Mouse (Mus musculus) cerebellum, adult 2 months (tissue): ENCODE data around the gene Slc35e2. TPM values are rescaled to one million over a fixed set of nuclear protein-coding genes. Genes with fewer than 3 reads are reported as not detected.
"Not testable (repeated sequence)": the region's sequence is repeated elsewhere in the genome, so short reads cannot be mapped to it uniquely, and the experiment has no call there.

Experiments
- DNase-seq, 2 experiments: peaks; one replicate each; pipeline ENCODE4 v3.0.0; 2021
- H3K27ac ChIP-seq: fragments of 200-500 bp; 2 replicates; pipeline ENCODE4 v1.5.1; 2012; ENCODE audit warnings: low read length, control low read depth, inconsistent platforms; ENCODE audit not compliant: insufficient read depth
- H3K27me3 ChIP-seq: fragments of 200-500 bp; 2 replicates; pipeline ENCODE4 v1.6.1; 2012; ENCODE audit warnings: inconsistent platforms, mild to moderate bottlenecking, low read length, moderate library complexity; ENCODE audit not compliant: control insufficient read depth, insufficient read depth
- H3K4me1 ChIP-seq: fragments of 200-500 bp; 2 replicates; pipeline ENCODE4 v1.6.1; 2011; ENCODE audit warnings: low read length; ENCODE audit not compliant: control insufficient read depth, insufficient read depth
- H3K4me3 ChIP-seq: fragments of 200-500 bp; replicated peaks from 2 replicates; pipeline ENCODE3; 2011; ENCODE audit warnings: mild to moderate bottlenecking, low read depth, low read length, control low read depth; ENCODE audit not compliant: insufficient read depth
- CTCF ChIP-seq: fragments of 200-500 bp; IDR thresholded peaks from 2 replicates; pipeline ENCODE4 v1.5.1; 2011; ENCODE audit warnings: low read depth, mild to moderate bottlenecking, control low read depth, low read length, moderate library complexity, borderline replicate concordance; ENCODE audit not compliant: insufficient read depth
- POLR2A ChIP-seq: fragments of 200-500 bp; IDR thresholded peaks from 2 replicates; pipeline ENCODE4 v1.6.1; 2011; ENCODE audit warnings: low read length, control low read depth, borderline replicate concordance; ENCODE audit not compliant: insufficient read depth
- WGBS: fragments of 180-500 bp; shearing (Covaris S2); methylation state at CpG from one replicate; pipeline ENCODE4 v1.1.7; 2018; 5-methylcytosine and 5-hydroxymethylcytosine counted together
- polyA plus RNA-seq: library from polyadenylated mRNA; depleted of rRNA; stranded (reverse); fragments of >200 nt; gene quantifications from 2 replicates; pipeline ENCODE4 v1.2.3, GENCODE M21; 2012

Gene Slc35e2
- polyA plus RNA-seq, 1 experiment: 20.5 TPM

DNA sequence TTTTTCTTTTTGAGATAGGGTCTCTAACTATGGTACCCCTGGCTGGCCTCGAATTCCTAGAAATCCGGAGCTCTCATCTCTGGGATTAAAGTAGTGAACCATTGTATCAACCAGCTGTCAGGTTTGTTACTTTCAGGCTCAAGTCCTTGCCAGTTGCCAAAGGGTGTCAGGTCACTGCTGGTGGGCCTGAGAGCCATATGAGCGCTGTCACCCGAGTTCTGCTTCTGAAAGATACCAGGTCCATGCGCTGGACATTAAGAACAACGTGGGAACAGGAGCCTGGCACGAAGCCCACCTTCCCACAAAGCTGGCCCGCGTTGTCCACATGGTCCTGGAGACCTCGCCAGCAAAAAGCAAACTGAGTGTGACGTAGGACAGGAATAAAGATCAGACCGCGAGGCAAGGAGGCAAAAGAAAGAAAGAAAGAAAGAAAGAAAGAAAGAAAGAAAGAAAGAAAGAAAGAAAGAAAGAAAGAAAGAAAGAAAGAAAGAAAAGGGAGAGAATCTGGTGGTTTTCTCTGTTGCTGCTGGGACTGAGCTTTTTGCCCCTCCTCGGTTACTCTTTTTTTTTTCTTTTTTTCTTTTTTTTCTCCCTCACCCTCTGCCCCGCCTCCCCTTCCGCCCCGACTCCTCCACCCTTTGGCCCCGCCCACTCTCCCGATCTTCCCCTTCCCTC is 38.4 kb upstream of the Slc35e2 start:
- DNase-seq: peak; percentile 64 to 68
- Histone ChIP-seq H3K27me3 (no peaks in the 10 kb centered on the region), H3K4me1 (peaks cover 15% of the 10 kb centered on the region; the same call in 1 of the 2 replicates), H3K4me3 (peak overlapping the region; percentile 73), H3K27ac (peak overlapping the region; percentile 64)
- TF ChIP-seq CTCF: no peak
- TF ChIP-seq POLR2A: no peak
- 1% methylated on average over 19 of the region's 19 CpGs for WGBS

DNA sequence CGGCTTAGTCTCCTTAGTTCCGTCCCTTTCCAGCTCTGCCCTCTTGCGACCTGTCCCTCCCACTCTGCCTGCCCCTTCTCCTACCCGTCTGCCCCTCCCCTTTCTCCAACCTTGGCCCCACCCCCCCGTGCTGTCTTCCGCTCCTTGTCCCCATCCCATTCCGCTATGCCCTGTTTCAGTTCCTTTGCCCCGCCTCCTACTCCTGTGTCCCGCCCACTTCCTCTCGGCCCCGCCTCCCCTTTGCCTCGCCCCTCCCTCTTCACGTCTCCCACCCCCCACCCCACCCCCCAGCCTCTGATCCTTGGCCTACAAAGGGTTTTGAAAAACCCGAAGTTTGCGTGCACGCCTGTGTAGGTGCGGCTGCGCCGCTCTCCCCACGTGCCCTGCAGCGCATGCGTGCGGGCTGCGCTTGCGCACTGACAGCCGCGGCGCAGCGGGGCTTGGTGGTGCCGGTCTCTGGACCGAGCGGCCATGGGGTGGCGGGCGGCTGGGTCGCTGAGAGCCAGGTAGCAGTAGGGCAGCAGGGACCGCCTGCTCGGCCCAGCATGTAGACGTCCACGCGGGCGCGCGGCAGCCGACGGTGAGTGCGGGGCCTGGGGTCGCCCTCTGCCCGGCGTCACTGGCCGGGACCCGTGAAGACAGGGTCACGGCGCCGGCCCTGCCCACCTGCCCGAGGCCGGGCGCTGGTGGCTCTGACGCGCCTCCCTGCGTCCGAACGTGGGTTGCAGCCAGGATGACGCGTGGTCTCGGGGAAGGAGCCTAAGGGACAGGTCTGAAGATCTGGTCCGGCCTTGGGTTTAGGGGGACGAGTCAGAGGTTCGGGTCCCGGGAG is 37.6 kb upstream of the Slc35e2 start:
- peak; percentile 94 to 96 for DNase-seq
- peak overlapping the region; percentile 73 for H3K4me3 ChIP-seq
- peaks cover 15% of the 10 kb centered on the region; the same call in 1 of the 2 replicates for H3K4me1 ChIP-seq
- no peaks in the 10 kb centered on the region for H3K27me3 ChIP-seq
- WGBS: under 1% methylated on average over 65 of the region's 69 CpGs
- TF ChIP-seq CTCF (peak; percentile 38; the same call in 1 of the 2 replicates), POLR2A (peak; percentile 89)
- peak overlapping the region; percentile 93 for H3K27ac ChIP-seq

GRCm38 (mm10) chr4:155564315-155565069 is 36.7 kb upstream of the Slc35e2 start:
- H3K27me3 ChIP-seq: no peaks in the 10 kb centered on the region
- H3K4me3 ChIP-seq: peak overlapping the region; percentile 73
- H3K4me1 ChIP-seq: peaks cover 15% of the 10 kb centered on the region; the same call in 1 of the 2 replicates
- peak in 1 of 2 experiments; percentile 38 for DNase-seq
- peak overlapping the region; percentile 93 for H3K27ac ChIP-seq
- 6% methylated on average over 20 of the region's 20 CpGs for WGBS
- TF ChIP-seq POLR2A: no peak
- TF ChIP-seq CTCF: no peak

DNA sequence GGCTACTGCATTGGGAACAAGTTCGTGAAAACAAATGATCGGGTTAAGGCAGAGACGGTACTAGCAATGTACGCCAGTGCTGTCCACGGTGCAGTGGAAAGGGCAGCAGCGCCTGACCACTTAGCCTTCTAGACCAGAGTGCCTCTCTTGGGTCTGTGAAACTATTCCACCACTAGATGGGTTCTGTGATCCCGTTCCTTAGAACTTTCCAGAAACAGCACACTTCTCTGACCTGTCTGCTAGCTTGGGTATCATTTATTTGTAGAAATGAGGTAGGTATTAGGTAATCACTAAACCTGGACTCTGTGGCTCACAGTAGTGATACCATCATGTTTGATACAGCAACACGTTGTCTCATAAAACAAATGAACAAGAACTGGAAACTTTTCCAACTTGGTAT is 34.7 kb upstream of the Slc35e2 start:
- no peak for TF ChIP-seq POLR2A
- TF ChIP-seq CTCF: no peak

GRCm38 (mm10) chr4:155568170-155568569 is 33.0 kb upstream of the Slc35e2 start:
- H3K4me1 ChIP-seq: peaks cover 9% of the 10 kb centered on the region; the same call in 1 of the 2 replicates
- H3K27me3 ChIP-seq: no peaks in the 10 kb centered on the region
- no peak overlapping the region for H3K4me3 ChIP-seq
- WGBS: 35% methylated on average over 2 of the region's 2 CpGs
- peak in 1 of 2 experiments; percentile 36 for DNase-seq
- H3K27ac ChIP-seq: no peak overlapping the region
- TF ChIP-seq POLR2A (no peak), CTCF (peak; percentile 41; the same call in 1 of the 2 replicates)

More for the DNA sequence above, 34.7 kb upstream of the Slc35e2 start:
- Histone ChIP-seq H3K4me3 (no peak overlapping the region), H3K27me3 (no peaks in the 10 kb centered on the region), H3K27ac (no peak overlapping the region), H3K4me1 (peaks cover 15% of the 10 kb centered on the region; the same call in 1 of the 2 replicates)
- no peak for DNase-seq
- WGBS: 80% methylated on average over 8 of the region's 8 CpGs

DNA sequence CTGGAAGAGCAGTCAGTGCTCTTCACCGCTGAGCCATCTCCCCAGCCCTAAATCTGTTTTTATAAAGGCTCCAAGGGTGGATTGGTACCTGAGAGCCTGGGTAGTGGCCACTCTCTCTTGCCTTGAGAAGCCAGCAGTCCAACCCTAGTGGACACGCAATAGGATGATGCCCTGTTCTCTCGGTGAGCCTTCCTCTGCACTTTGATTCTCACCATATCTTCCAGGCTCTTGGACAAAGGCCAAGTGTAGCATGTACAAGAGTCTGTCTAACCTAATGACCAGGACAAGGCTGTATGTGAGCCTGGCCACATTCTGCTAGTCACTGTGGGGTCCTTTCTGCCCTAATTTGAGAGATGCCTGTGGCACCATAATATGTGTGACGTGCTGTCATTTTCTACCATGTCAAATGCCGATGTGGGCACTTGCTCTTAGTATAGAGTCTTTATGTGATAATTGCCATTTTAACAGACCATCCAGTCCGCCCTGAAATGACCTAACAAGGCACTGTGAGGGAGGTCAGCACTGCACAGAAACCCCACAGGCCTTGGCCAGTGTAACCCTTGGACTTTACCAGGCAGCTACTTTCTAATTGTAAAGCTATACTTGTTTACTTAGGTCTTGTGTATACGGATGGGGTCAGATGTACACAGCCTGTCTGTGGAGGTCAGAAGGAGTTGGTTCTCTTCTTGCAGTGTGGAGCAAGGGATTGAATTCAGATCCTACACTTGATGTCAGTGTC is 32.4 kb upstream of the Slc35e2 start:
- Histone ChIP-seq H3K27me3 (no peaks in the 10 kb centered on the region), H3K27ac (no peak overlapping the region), H3K4me3 (no peak overlapping the region), H3K4me1 (peaks cover 9% of the 10 kb centered on the region; the same call in 1 of the 2 replicates)
- TF ChIP-seq POLR2A (no peak), CTCF (no peak)
- 84% methylated on average over 7 of the region's 7 CpGs for WGBS
- DNase-seq: no peak

- peaks cover 9% of the 10 kb centered on the region for H3K4me1 ChIP-seq
- no peak overlapping the region for H3K4me3 ChIP-seq
- no peak overlapping the region for H3K27ac ChIP-seq
- H3K27me3 ChIP-seq: no peaks in the 10 kb centered on the region
- no peak for TF ChIP-seq POLR2A
- no peak for TF ChIP-seq CTCF
- no peak for DNase-seq
- WGBS: 90% methylated on average over 6 of the region's 6 CpGs
These were observed 31.4 kb upstream of the Slc35e2 start for GRCm38 (mm10) chr4:155569818-155570217.

GRCm38 (mm10) chr4:155570315-155570714 is 30.9 kb upstream of the Slc35e2 start:
- not testable (repeated sequence) for DNase-seq, H3K27me3 ChIP-seq, H3K4me3 ChIP-seq, H3K27ac ChIP-seq
- WGBS: 93% methylated on average over 11 of the region's 11 CpGs
- H3K4me1 ChIP-seq: peaks cover 11% of the 10 kb centered on the region
